Mouse (Mus musculus): ENCODE data around the gene Lingo1.

Lingo1 gene

DNA sequence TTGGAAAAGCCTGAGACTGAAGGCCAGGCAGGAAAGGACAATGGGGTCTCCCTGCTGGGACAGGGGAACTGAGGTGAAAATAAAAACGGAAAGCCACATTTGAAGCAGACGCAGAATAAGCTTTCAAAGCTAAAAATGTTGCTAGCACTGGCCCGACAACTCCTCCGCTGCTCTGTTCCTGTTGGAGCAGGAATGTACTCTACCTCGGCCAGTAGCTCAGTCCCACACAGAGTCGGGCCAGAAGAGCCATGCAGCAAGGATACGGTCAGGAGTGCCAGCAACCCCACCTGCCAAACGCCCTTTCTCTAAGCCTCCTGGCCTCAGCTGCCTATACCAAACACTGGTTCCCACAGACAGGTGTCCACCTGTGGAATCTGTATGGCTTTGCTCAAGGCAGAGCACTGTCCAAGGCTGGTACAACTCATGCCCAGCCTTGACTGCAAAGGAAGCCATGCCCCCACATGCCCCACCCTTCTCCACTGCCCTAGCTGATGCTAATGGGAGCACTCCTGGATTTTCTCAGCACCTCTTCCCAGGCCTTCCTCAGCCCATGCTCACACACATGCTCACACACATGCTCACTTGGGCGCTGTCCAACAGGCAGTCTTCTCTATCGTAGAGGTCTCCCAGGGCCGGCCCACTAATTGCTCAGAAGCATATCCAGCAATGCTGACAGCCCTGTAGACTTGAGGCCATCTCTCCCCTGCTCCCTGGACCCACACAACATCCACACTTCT lies 74.0 kb downstream of the Lingo1 start:
- no peak for DNase-seq

- no peak for DNase-seq
These were observed 77.3 kb downstream of the Lingo1 start for GRCm38 (mm10) chr9:56718984-56719383.

GRCm38 (mm10) chr9:56716565-56716964 lies 79.7 kb downstream of the Lingo1 start:
- DNase-seq: no peak

DNA sequence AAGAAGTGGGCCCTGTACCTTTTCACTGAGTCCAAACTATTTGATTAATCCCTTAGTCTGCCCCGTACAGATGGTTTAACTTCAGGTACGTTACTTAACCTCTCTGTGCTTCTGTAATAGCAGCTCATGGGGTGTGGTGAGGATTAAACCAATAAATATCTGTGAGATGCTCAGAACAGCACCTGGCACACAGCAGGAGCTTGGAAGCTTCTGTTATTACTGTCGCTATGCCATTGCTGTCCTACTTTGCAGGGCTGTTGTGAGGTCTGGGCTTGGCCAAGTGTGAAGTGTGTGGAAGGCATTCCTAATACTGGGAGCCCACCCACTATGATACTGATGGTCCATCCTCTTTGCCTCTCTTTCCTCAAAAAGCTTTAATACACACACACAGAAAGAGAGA lies 80.2 kb downstream of the Lingo1 start:
- no peak for DNase-seq

DNA sequence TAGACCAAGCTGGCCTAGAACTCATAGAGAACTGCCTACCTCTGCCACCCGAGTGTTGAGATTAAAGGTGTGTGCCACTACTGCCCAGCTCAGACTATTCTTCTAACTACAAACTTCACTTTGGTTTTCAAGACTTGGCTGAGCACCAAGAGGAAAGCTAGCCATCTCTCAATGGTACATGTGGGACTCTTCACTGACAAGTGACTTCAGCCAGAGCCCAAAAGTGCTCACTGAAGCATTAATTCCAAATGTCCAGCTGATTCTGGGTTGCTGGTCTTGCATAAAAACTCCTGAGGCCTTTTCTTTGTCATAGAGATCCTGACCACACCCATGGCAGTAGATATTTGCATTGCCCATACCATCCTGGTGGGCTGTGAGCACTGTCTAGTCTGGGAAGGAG lies 81.9 kb downstream of the Lingo1 start:
- no peak for DNase-seq

DNA sequence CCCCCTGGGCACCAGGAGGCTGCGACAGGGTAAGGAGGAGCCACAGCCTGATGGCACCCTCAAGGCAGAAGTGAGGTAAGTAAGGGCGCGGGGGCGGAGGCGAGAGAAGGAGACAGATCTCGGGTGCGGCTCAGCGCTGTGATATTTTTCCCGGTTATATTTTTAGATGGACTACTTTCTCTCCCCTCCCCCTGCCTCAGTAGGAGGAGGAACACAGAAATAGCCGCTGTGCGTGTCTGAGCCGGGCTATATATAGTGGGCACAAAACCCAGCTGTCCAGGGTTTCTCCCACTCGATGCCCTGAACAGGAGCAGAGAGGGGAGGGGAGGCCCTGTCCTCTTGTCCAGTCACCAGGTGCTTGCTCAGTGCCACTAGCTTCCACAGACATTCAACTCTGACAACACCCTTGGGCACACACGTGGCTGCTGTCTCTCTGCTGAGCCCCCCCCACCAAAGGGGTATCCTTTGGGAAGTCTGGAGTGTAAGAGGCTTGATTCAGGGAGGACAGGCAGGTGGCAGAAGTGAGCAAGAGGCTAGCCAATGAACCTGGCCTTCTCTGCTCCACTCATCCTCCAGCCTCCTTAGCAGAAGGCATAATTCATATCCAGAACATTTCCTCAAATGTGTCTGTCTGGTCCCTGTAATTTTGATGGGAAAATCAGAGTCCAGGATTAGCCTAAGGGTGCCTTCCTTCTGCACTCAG lies 83.5 kb downstream of the Lingo1 start:
- DNase-seq: no peak

DNA sequence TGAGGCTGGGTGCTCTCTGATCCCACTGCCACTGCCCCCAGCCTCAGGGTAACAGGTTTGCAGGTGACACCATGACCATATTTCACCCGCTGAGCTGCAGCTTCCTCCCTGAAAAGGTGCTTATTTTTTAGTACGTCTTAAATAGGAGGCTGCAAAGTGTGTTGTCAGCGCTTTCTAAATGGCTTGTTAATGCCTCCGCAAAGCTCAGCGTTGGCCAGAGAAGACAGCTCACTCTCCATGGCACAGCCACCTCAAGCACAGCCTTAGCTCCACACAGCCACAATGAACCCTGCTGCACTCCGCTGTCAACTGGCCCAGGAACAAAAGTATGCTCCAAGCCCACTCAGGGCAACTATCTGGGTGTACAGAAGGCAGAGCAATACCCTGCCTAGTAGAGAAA lies 85.3 kb downstream of the Lingo1 start:
- no peak for DNase-seq

DNA sequence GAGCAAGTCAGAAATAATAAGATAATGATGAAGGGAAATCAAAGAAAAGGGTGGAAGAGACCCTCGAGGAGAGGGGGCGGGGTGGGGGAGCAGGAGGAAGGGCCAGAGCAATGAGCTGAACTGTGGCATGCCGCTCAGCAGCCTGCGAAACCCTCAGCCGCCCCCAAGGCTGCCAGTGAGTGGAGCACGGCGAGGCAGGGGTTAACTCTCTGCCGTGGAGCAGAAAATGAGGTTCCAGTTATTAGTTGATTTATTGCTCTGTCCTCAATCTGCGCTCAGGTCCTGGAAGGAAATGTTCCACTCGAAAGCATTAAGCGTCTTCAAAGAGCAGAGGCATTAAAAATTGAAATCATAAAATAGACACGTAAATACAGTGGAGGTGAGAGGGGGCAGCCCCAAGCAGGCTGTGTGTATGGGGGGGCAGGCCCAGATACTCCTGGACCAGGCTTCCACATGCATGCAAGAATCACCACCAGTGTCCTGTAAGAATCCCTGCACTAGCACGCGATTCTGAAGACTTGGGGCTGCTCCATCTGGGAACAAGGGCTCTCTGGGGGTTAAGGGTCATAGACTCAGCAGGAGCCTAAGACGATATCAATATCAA lies 89.7 kb downstream of the Lingo1 start:
- no peak for DNase-seq

GRCm38 (mm10) chr9:56701394-56701793 lies 94.9 kb downstream of the Lingo1 start:
- no peak for DNase-seq

GRCm38 (mm10) chr9:56700866-56701265 lies 95.4 kb downstream of the Lingo1 start:
- DNase-seq: no peak

- DNase-seq: no peak
These were observed 97.4 kb downstream of the Lingo1 start for GRCm38 (mm10) chr9:56698715-56699370.

DNA sequence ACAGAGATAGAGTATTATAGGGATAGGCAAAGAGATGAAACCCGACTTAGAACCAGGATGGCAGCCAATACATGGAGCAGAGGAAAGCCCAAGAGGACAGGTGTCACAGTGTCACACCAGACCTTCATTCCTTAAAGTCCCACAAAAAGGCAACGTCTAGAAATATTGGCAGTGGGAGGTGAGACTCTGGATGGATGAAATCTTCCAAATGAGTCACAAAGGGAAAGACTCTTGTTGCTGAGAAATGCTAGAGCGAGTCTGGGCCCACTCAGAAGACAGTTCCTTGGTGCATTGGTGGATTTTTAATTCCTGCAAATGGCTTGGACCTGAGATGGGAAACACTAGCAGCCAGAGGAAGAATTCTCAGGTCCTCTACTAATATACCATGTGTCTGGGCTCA lies 102.2 kb downstream of the Lingo1 start:
- no peak for DNase-seq

DNA sequence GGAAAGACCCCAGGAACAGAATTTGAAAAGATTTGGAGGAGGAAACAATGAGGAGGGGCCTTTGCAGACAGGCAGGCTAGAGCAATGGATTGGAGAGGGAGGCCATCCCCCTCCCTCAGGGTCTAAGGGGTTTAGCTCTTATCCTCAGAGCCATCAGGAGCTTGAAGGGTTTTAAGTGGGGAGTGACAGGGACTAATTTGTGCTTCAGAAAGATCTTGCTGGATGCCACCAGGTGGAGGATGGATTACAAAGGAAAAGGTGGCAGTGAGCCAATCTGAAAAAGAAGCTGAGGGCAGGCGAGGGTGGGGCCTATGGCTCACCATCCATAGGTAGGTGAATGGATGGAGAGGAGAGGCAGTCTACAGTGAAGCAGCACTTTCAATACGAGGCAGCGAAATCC lies 105.0 kb downstream of the Lingo1 start:
- no peak for DNase-seq

DNA sequence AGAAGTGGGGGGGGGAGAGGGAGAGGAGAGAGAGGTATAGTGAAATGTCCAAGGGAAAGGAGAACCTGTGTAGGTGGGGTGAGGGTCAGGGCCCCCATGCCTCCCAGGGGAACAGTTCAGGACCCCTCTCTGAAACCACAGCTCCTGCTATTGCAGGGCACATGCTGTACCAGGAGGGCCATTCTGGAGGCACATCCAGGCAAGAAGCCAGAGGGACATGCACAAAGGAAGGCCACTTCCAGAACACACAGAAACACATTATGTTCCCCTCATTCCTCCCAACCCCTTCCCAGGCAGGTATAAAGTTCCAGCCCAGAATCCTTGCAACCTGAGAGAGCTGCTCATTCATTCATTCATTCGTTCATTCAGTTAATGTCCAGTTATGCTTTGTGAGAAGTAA lies 105.6 kb downstream of the Lingo1 start:
- DNase-seq: no peak

GRCm38 (mm10) chr9:56687490-56687889 lies 108.8 kb downstream of the Lingo1 start:
- no peak for DNase-seq

DNA sequence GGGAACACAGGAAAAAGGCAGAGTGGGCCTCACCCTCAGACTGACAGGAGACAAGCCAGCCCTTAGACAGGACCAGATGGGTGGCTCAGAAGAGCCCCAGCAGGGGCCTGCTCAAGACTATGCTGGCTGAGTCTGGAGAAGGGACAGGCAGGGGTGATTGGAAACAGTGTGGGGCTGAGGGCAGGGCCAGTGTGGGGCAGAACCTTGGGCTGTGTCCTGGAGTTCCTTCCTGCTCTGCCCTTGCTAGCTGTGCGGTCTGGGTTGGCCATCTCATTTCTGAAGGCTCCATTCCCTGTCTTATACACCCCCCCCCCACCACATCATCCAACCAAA lies 109.2 kb downstream of the Lingo1 start:
- DNase-seq: no peak

DNA sequence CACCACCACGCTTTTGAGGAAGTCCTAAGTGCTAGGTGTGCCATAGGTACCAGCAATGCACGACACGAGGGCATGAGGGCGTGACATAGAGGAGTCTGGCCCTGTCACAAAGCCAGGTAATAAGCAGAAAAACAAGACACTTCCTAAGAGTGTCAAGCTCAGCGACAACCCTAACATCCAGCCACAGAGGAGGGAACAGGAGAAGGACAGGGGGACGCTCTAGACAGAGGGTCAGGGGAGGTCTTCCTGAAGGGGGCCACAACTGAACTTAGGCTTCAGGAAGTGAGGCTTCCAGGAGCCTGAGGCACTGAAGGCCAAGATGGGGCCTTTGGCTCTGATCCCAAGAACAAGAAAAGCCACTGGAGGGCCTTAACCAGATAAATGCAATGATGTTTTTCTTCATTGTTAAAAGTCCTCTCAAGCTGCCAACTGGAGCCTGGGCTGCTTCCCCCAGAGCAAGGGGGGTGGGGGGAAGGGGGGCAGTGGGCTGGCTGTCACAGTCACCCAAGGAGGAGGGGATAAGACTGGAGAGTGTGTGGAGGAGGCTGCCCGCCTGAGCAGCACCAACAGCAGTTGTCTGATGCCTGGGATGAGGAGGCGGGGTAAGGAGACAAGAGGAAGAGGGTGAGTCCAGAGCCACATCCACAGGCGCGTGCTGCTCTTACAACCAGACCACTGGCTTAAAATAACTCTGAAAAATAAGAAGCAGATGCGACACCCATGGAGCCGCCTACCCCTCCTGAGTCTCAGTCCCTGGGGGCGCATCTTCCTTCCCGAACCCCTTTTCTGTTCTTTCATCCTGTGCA lies 109.7 kb downstream of the Lingo1 start:
- no peak for DNase-seq

GRCm38 (mm10) chr9:56682826-56683225 lies 113.4 kb downstream of the Lingo1 start:
- DNase-seq: no peak

- DNase-seq: no peak
These were observed 114.3 kb downstream of the Lingo1 start for GRCm38 (mm10) chr9:56681950-56682349.

GRCm38 (mm10) chr9:56678929-56679681 lies 117.2 kb downstream of the Lingo1 start:
- DNase-seq: no peak

DNA sequence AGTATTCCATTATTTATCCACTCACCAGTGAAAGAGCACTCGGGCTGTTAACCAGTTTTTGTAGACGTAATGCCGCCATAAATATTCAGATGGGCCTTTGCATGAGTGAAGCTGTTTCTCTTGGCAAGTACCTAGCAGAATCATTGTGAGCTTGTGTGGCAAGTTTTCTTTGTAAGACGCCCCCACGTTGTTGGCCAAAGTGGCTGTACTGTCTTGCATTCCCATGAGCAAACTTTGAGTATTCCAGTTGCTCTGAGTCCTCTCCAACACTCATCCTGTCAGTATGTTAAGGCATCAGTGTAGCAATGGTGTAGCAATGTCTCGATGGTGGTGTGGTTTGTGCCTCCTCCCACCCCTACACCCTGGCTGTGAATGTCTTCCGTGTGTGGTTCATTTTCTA lies 120.6 kb downstream of the Lingo1 start:
- no peak for DNase-seq

GRCm38 (mm10) chr9:56669605-56670221 lies 126.6 kb downstream of the Lingo1 start:
- DNase-seq: peak; percentile 58

All from thymus, postnatal 4 days (tissue).